Mouse (Mus musculus) kidney, postnatal 0 days (tissue): ENCODE data around the gene Fras1. TPM values are rescaled to one million over a fixed set of nuclear protein-coding genes. Genes with fewer than 3 reads are reported as not detected.

ENCODE experiments used
- ATAC-seq: fragments of 200-750 bp; cut with Nextera tagmentation; replicated peaks from 2 replicates; pipeline ENCODE4 v1.8.0; 2017; ENCODE audit warnings: low read depth, moderate number of reproducible peaks, moderate TSS enrichment, moderate library complexity; ENCODE audit not compliant: low FRiP score
- DNase-seq: peaks from one replicate; pipeline ENCODE4 v3.0.0-alpha.2; 2016; ENCODE audit warnings: low spot score
- H3K27ac ChIP-seq: fragments of 300-500 bp; sonication (generic); 2 replicates; pipeline ENCODE4 v1.5.1; 2014; ENCODE audit warnings: mild to moderate bottlenecking
- H3K27me3 ChIP-seq: fragments of 300-500 bp; sonication (generic); 2 replicates; pipeline ENCODE4 v1.6.1; 2014; ENCODE audit warnings: low read length, mixed read lengths; ENCODE audit not compliant: insufficient read depth
- H3K36me3 ChIP-seq: fragments of 300-500 bp; sonication (generic); 2 replicates; pipeline ENCODE4 v1.6.1; 2014; ENCODE audit warnings: low read length, mixed read lengths; ENCODE audit not compliant: insufficient read depth
- H3K4me1 ChIP-seq: fragments of 300-500 bp; sonication (generic); replicated peaks from 2 replicates; pipeline ENCODE4 v1.6.1; 2014; ENCODE audit warnings: antibody characterized with exemption, low read length, mixed read lengths; ENCODE audit not compliant: insufficient read depth
- H3K4me2 ChIP-seq: fragments of 300-500 bp; sonication (generic); 2 replicates; pipeline ENCODE4 v1.6.1; 2014; ENCODE audit warnings: mild to moderate bottlenecking, low read length, moderate library complexity, mixed read lengths
- H3K4me3 ChIP-seq: fragments of 300-500 bp; sonication (generic); replicated peaks from 2 replicates; pipeline ENCODE4 v1.5.1; 2014; ENCODE audit warnings: low read depth, low read length
- H3K9ac ChIP-seq: fragments of 300-500 bp; sonication (generic); 2 replicates; pipeline ENCODE4 v1.6.1; 2014; ENCODE audit warnings: low read depth, low read length
- H3K9me3 ChIP-seq: fragments of 300-500 bp; sonication (generic); replicated peaks from 2 replicates; pipeline ENCODE4 v1.6.1; 2016; ENCODE audit warnings: low read length, inconsistent platforms, mixed read lengths
- CTCF ChIP-seq: IDR thresholded peaks from 2 replicates; pipeline ENCODE4 v1.5.1; 2016; ENCODE audit warnings: antibody characterized with exemption, low read depth, mild to moderate bottlenecking, moderate library complexity
- WGBS: fragments of 180-500 bp; shearing (Covaris S2); extraction: QIAGEN DNeasy Blood & Tissue Kit; methylation state at CpG from one replicate; pipeline ENCODE4 v1.1.7; 2014; 5-methylcytosine and 5-hydroxymethylcytosine counted together
- polyA plus RNA-seq: library from polyadenylated mRNA; unstranded; fragments of >200 nt; fragmentation: Nextera tagmentation; extraction: Ambion mirVana; gene quantifications from 2 replicates; pipeline ENCODE4 v1.2.1, GENCODE M21; 2015

The Fras1 gene
- polyA plus RNA-seq = 15.8 and 19.6 TPM in 2 replicates

GRCm38 (mm10) chr5:96373567-96373985 is at the start of gene Fras1:
Fras1 (plus strand) TSS chr5:96373955.
- no peak for TF ChIP-seq CTCF
- H3K4me3 ChIP-seq = peak within 1 kb of the TSS; percentile 51
- no peaks in the 10 kb centered on the region for H3K36me3 ChIP-seq
- peaks cover 5% of the 10 kb centered on the region; the same call in 1 of the 2 replicates for H3K4me1 ChIP-seq
- ATAC-seq (peak; percentile 37; the same call in 1 of the 2 replicates), DNase-seq (peak; percentile 73)
- 2% methylated on average over 16 of the region's 16 CpGs for WGBS
- peak within 1 kb of the TSS; percentile 59 for H3K9ac ChIP-seq
- H3K4me2 ChIP-seq = peak within 1 kb of the TSS; percentile 92
- no peaks in the 10 kb centered on the region for H3K27me3 ChIP-seq
- no peaks in the 10 kb centered on the region for H3K9me3 ChIP-seq
- peak within 1 kb of the TSS; percentile 77 for H3K27ac ChIP-seq

GRCm38 (mm10) chr5:96331048-96331737 is 42.6 kb upstream of the Fras1 start:
- Histone ChIP-seq H3K36me3 (no peaks in the 10 kb centered on the region), H3K27me3 (no peaks in the 10 kb centered on the region), H3K4me3 (peak overlapping the region; percentile 14; the same call in 1 of the 2 replicates), H3K4me2 (peak overlapping the region; percentile 52), H3K27ac (peak overlapping the region; percentile 48), H3K9me3 (no peaks in the 10 kb centered on the region), H3K9ac (no peak overlapping the region), H3K4me1 (0 out of 2 replicates have a peak, but pooled peaks cover 7% of the 10 kb centered on the region)
- ATAC-seq (peak; percentile 64), DNase-seq (peak; percentile 75)
- no peak for TF ChIP-seq CTCF
- 41% methylated on average over 25 of the region's 25 CpGs for WGBS

GRCm38 (mm10) chr5:96331738-96332070 is 42.1 kb upstream of the Fras1 start:
- no peaks in the 10 kb centered on the region for H3K27me3 ChIP-seq
- TF ChIP-seq CTCF = no peak
- DNase-seq = peak; percentile 50
- 13% methylated on average over 5 of the region's 5 CpGs for WGBS
- H3K27ac ChIP-seq = peak overlapping the region; percentile 48; the same call in 1 of the 2 replicates
- H3K4me1 ChIP-seq = 0 out of 2 replicates have a peak, but pooled peaks cover 7% of the 10 kb centered on the region
- ATAC-seq = no peak
- no peaks in the 10 kb centered on the region for H3K9me3 ChIP-seq
- H3K36me3 ChIP-seq = no peaks in the 10 kb centered on the region
- no peak overlapping the region for H3K9ac ChIP-seq
- peak overlapping the region; percentile 14; the same call in 1 of the 2 replicates for H3K4me3 ChIP-seq
- H3K4me2 ChIP-seq = peak overlapping the region; percentile 52

- DNase-seq (peak; percentile 71), ATAC-seq (no peak)
- Histone ChIP-seq H3K4me3 (no peak overlapping the region), H3K4me2 (no peak overlapping the region), H3K36me3 (no peaks in the 10 kb centered on the region), H3K9me3 (no peaks in the 10 kb centered on the region), H3K9ac (no peak overlapping the region), H3K27me3 (no peaks in the 10 kb centered on the region), H3K4me1 (0 out of 2 replicates have a peak, but pooled peaks cover 7% of the 10 kb centered on the region), H3K27ac (no peak overlapping the region)
- peak; percentile 83 for TF ChIP-seq CTCF
- WGBS = 37% methylated on average over 3 of the region's 3 CpGs
These were observed 39.8 kb upstream of the Fras1 start for GRCm38 (mm10) chr5:96333963-96334362.

- WGBS = 87% methylated on average over 6 of the region's 6 CpGs
- Histone ChIP-seq H3K4me2 (no peak overlapping the region), H3K4me1 (no peaks in the 10 kb centered on the region), H3K27me3 (no peaks in the 10 kb centered on the region), H3K9me3 (no peaks in the 10 kb centered on the region), H3K4me3 (no peak overlapping the region), H3K27ac (no peak overlapping the region), H3K9ac (no peak overlapping the region), H3K36me3 (no peaks in the 10 kb centered on the region)
- no peak for DNase-seq
- TF ChIP-seq CTCF = no peak
- ATAC-seq = no peak
These were observed 33.2 kb upstream of the Fras1 start for GRCm38 (mm10) chr5:96340564-96340963.

- WGBS = 56% methylated on average over 2 of the region's 2 CpGs
- Histone ChIP-seq H3K27me3 (no peaks in the 10 kb centered on the region), H3K4me2 (no peak overlapping the region), H3K9ac (no peak overlapping the region), H3K27ac (no peak overlapping the region), H3K9me3 (no peaks in the 10 kb centered on the region), H3K4me3 (no peak overlapping the region), H3K36me3 (no peaks in the 10 kb centered on the region), H3K4me1 (no peaks in the 10 kb centered on the region)
- no peak for DNase-seq
- no peak for TF ChIP-seq CTCF
- ATAC-seq = no peak
These were observed 28.8 kb upstream of the Fras1 start for GRCm38 (mm10) chr5:96344983-96345382.
